Mouse (Mus musculus): ENCODE measurements at regions not wholly inside any gene's neighbourhood (a gene's known extent, or its start where the extent isn't known, plus 50 kb on each side); places are given as distances from the start of the nearest gene placed in this dataset.

- H3K9ac ChIP-seq = no peak overlapping the region
- H3K4me1 ChIP-seq = peaks cover 34% of the 10 kb centered on the region
- WGBS = 93% methylated on average over 3 of the region's 3 CpGs
- no peaks in the 10 kb centered on the region for H3K9me3 ChIP-seq (replicated peaks)
- no peak overlapping the region for H3K4me2 ChIP-seq
- no peak for ATAC-seq (replicated peaks; ENCODE audit: low FRiP score)
- H3K27ac ChIP-seq = no peak overlapping the region
- no peak overlapping the region for H3K4me3 ChIP-seq (replicated peaks)
- H3K36me3 ChIP-seq = no peaks in the 10 kb centered on the region
- no peaks in the 10 kb centered on the region for H3K27me3 ChIP-seq
Measured at GRCm38 (mm10) chr19:59590021-59590420, 131.8 kb downstream of the Emx2 start.

- H3K36me3 ChIP-seq = no peaks in the 10 kb centered on the region
- WGBS = 47% methylated on average over 3 of the region's 3 CpGs
- ATAC-seq (replicated peaks; ENCODE audit: low FRiP score) = 0 out of 2 replicates have a peak, but pooled peaks have one; percentile 31
- H3K9ac ChIP-seq = no peak overlapping the region
- H3K9me3 ChIP-seq (replicated peaks) = no peaks in the 10 kb centered on the region
- H3K4me1 ChIP-seq = peaks cover 29% of the 10 kb centered on the region
- H3K4me2 ChIP-seq = no peak overlapping the region
- H3K27ac ChIP-seq = peak overlapping the region; percentile 54
- H3K4me3 ChIP-seq (replicated peaks) = no peak overlapping the region
- H3K27me3 ChIP-seq = no peaks in the 10 kb centered on the region
Measured at GRCm38 (mm10) chr19:59592060-59592459, 133.9 kb downstream of the Emx2 start.

GRCm38 (mm10) chr19:59624288-59624795, 166.2 kb downstream of the Emx2 start:
- no peaks in the 10 kb centered on the region for H3K36me3 ChIP-seq
- no peak for ATAC-seq (replicated peaks; ENCODE audit: low FRiP score)
- H3K27me3 ChIP-seq = no peaks in the 10 kb centered on the region
- H3K27ac ChIP-seq = no peak overlapping the region
- H3K4me2 ChIP-seq = no peak overlapping the region
- no peak overlapping the region for H3K4me3 ChIP-seq (replicated peaks)
- H3K4me1 ChIP-seq = peaks cover 18% of the 10 kb centered on the region
- H3K9ac ChIP-seq = no peak overlapping the region
- 76% methylated on average over 6 of the region's 6 CpGs for WGBS
- H3K9me3 ChIP-seq (replicated peaks) = no peaks in the 10 kb centered on the region

DNA sequence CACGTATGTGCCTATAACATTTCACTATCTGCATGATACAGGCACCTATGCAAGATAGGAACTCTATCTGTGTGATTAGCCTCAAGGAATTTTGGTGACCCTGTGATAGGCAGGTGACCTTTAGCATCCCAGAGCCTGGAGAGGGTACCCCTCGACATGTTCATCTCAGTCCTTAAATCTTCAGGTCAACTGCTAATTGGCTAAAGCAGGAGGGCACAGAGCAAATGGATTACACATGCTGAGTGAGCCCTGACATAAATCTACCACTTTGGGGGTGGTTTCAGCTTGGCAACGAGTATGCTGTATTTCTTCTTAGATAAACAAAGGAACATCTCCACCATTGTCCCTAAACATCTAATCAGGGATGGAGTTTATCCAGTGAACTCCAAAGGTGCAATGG, 169.5 kb downstream of the Emx2 start:
- WGBS = 34% methylated on average over 3 of the region's 3 CpGs
- no peak overlapping the region for H3K4me2 ChIP-seq
- ATAC-seq (replicated peaks; ENCODE audit: low FRiP score) = no peak
- H3K36me3 ChIP-seq = no peaks in the 10 kb centered on the region
- no peaks in the 10 kb centered on the region for H3K9me3 ChIP-seq (replicated peaks)
- H3K27me3 ChIP-seq = no peaks in the 10 kb centered on the region
- H3K9ac ChIP-seq = no peak overlapping the region
- no peak overlapping the region for H3K4me3 ChIP-seq (replicated peaks)
- no peak overlapping the region for H3K27ac ChIP-seq
- H3K4me1 ChIP-seq = peaks cover 41% of the 10 kb centered on the region

DNA sequence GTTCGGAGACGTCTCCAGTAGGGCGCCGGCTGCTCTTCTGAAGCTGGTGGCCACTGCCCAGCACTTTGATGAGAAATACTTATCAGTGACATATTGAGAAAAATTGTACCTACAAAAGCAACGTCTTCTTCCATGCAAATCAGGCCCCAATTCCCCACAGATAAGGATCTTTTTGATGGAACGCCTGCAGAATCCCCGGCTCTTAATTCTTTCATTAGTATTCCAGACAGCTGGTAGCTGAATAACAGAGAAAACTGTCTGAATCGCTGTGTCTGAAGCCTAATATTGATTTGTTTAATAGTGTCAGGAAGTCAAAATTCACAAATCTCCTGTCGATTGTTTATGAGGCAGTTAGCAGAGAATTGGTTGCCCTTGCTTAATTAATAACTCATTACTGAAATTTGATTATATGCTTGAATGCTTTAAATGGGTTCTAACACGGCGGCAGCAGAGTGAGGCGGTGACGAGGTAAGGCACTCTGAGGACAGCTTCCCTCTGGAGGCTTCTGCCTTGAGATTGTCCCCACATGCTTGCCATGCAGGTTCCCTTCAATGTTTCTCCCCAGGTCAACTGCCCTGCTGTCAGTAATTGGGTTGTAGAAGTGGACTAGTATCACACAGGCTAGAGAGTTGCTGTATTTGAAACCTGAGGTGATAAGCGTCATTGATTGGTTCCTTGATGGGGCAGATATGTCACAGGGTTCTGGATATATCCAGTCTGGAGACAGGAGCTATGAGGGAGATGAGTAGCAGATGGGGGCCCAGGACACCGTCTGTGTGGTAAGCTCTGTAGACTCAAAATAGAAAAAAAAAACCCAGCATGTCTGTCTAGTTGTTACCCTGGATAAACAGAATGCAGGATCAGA, 170.4 kb downstream of the Emx2 start:
- Histone ChIP-seq H3K4me2 (0 out of 2 replicates have a peak overlapping the region, but pooled peaks have one; percentile 5), H3K9ac (no peak overlapping the region), H3K36me3 (no peaks in the 10 kb centered on the region), H3K4me3 (replicated peaks) (no peak overlapping the region), H3K4me1 (peaks cover 44% of the 10 kb centered on the region), H3K9me3 (replicated peaks) (no peaks in the 10 kb centered on the region), H3K27me3 (no peaks in the 10 kb centered on the region), H3K27ac (no peak overlapping the region; the same call in 1 of the 2 replicates)
- ATAC-seq (replicated peaks; ENCODE audit: low FRiP score) = no peak
- WGBS = 45% methylated on average over 15 of the region's 15 CpGs

GRCm38 (mm10) chr19:59629161-59629445, 170.9 kb downstream of the Emx2 start:
- no peak for ATAC-seq (replicated peaks; ENCODE audit: low FRiP score)
- H3K27ac ChIP-seq = no peak overlapping the region
- no peak overlapping the region for H3K4me3 ChIP-seq (replicated peaks)
- H3K36me3 ChIP-seq = no peaks in the 10 kb centered on the region
- no peaks in the 10 kb centered on the region for H3K27me3 ChIP-seq
- H3K4me1 ChIP-seq = peaks cover 44% of the 10 kb centered on the region
- H3K4me2 ChIP-seq = no peak overlapping the region
- 64% methylated on average over 2 of the region's 2 CpGs for WGBS
- no peak overlapping the region for H3K9ac ChIP-seq
- H3K9me3 ChIP-seq (replicated peaks) = no peaks in the 10 kb centered on the region

DNA sequence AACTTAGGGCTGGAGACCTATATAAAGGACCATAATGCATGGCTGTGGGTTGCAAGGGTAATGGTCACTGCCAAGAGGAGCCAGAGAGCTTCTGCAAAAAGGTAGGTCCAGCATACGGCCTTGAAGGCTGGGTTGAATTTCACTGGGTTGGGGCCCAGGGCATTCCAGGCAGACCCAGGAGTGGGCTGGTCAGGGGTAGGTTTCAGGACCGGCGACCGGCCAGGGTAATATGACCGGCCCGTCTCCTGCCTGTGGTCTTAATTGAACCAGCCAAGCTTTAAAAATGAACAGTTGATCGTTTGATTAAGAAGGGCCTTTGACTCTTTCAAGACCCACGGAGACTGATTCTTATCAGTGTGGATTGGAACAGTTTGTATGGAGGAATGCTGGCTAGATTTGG, 171.9 kb downstream of the Emx2 start:
- H3K36me3 ChIP-seq = no peaks in the 10 kb centered on the region
- peaks cover 44% of the 10 kb centered on the region for H3K4me1 ChIP-seq
- 38% methylated on average over 8 of the region's 8 CpGs for WGBS
- peak; percentile 83 for ATAC-seq (replicated peaks; ENCODE audit: low FRiP score)
- 0 out of 2 replicates have a peak overlapping the region, but pooled peaks have one; percentile 12 for H3K4me2 ChIP-seq
- H3K27me3 ChIP-seq = no peaks in the 10 kb centered on the region
- no peak overlapping the region for H3K4me3 ChIP-seq (replicated peaks)
- H3K9me3 ChIP-seq (replicated peaks) = no peaks in the 10 kb centered on the region
- H3K27ac ChIP-seq = peak overlapping the region; percentile 86
- H3K9ac ChIP-seq = no peak overlapping the region

DNA sequence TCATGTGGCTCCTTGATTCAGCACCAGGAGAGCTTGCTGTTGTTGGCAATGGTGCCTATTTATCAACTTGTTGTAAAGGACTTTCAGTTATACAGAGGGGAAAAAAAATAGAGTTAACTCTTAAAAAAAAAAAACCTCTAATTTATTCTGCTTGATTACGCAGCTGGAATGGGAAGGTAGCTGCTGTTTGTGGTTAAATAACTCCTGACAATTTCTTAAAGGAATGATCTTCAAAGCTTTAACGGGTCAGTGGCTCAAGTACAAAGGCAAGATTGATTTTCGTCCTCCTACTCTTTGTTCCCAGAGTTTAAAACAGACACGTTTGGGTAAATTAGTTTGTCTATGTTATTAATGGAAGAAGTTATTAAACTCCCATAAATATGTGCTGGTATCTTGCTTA, 172.5 kb downstream of the Emx2 start:
- ATAC-seq (replicated peaks; ENCODE audit: low FRiP score) = no peak
- H3K27ac ChIP-seq = peak overlapping the region; percentile 90

DNA sequence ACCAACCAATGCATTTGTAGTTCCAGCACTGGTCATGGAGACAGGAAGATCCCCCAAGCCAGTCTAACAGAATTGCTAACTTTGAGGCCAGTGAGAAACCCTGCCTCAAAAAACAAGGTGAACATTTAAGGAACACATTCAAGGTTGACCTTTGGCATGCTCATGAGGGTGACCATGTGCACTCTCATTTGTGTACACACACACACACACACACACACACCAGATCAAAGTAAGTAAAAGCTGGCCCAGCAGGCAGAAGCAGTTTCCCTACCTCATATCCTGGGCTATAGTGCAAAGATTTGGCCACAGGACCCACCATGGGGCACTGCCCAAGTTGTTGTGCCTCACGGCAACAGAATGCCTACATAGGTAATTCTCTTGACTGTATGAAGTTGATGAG, 173.4 kb downstream of the Emx2 start:
- H3K4me3 ChIP-seq (replicated peaks) = no peak overlapping the region
- peaks cover 53% of the 10 kb centered on the region for H3K4me1 ChIP-seq
- no peak overlapping the region for H3K4me2 ChIP-seq
- 61% methylated on average over 1 of the region's 1 CpGs for WGBS
- H3K9me3 ChIP-seq (replicated peaks) = no peaks in the 10 kb centered on the region
- no peaks in the 10 kb centered on the region for H3K36me3 ChIP-seq
- H3K27ac ChIP-seq = peak overlapping the region; percentile 90
- no peaks in the 10 kb centered on the region for H3K27me3 ChIP-seq
- ATAC-seq (replicated peaks; ENCODE audit: low FRiP score) = no peak
- H3K9ac ChIP-seq = no peak overlapping the region

More for the DNA sequence above, 172.5 kb downstream of the Emx2 start:
- H3K9ac ChIP-seq = no peak overlapping the region
- H3K27me3 ChIP-seq = no peaks in the 10 kb centered on the region
- no peaks in the 10 kb centered on the region for H3K36me3 ChIP-seq
- H3K4me2 ChIP-seq = 0 out of 2 replicates have a peak overlapping the region, but pooled peaks have one; percentile 12
- 18% methylated on average over 4 of the region's 4 CpGs for WGBS
- H3K4me3 ChIP-seq (replicated peaks) = no peak overlapping the region
- peaks cover 48% of the 10 kb centered on the region for H3K4me1 ChIP-seq
- no peaks in the 10 kb centered on the region for H3K9me3 ChIP-seq (replicated peaks)

DNA sequence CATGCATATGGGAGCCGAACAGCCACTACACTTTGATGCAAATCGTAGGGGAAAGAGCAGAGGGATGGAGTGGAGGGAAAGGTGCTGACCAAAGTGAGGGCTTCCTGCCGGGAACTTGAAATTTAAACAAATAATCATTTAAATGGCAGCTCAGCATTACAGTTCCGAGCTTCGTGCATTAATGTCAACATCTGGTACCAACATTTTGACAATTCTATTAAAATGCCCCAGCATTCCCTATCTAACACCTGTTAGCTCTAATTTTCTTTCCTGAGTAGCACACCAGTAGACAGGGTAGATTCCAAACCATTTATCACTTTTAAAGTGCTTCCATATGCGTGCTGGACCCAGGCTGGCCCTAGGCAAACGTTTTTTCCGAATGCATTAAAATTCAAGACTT, 178.1 kb downstream of the Emx2 start:
- Histone ChIP-seq H3K27me3 (no peaks in the 10 kb centered on the region), H3K4me3 (replicated peaks) (no peak overlapping the region), H3K4me2 (no peak overlapping the region), H3K4me1 (peaks cover 21% of the 10 kb centered on the region), H3K9ac (no peak overlapping the region), H3K9me3 (replicated peaks) (no peaks in the 10 kb centered on the region), H3K36me3 (no peaks in the 10 kb centered on the region), H3K27ac (no peak overlapping the region)
- ATAC-seq (replicated peaks; ENCODE audit: low FRiP score) = no peak
- WGBS = 45% methylated on average over 8 of the region's 8 CpGs

DNA sequence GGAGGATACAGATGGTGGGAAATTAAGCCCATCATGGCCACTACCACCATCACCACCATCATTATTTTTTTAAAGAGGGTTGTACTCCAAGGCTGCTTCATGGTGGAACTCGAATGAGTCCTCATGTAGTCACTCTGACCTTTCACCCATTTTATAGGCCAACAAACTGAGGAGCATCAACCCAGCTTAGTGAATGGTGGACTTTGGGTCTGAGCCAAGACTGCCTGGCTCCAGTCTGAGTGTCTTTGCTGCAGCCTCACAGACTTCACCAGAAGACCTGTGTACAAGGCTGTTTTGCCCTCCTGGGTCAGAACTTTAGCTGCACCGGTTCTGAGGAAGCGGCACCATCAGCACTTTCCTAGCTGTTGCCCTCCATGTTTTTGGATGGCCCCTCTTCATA, 184.4 kb downstream of the Emx2 start:
- Histone ChIP-seq H3K4me3 (replicated peaks) (no peak overlapping the region), H3K27me3 (no peaks in the 10 kb centered on the region), H3K36me3 (no peaks in the 10 kb centered on the region), H3K4me2 (no peak overlapping the region), H3K27ac (no peak overlapping the region), H3K4me1 (no peaks in the 10 kb centered on the region), H3K9me3 (replicated peaks) (no peaks in the 10 kb centered on the region), H3K9ac (no peak overlapping the region)
- WGBS = 74% methylated on average over 3 of the region's 3 CpGs
- no peak for ATAC-seq (replicated peaks; ENCODE audit: low FRiP score)

DNA sequence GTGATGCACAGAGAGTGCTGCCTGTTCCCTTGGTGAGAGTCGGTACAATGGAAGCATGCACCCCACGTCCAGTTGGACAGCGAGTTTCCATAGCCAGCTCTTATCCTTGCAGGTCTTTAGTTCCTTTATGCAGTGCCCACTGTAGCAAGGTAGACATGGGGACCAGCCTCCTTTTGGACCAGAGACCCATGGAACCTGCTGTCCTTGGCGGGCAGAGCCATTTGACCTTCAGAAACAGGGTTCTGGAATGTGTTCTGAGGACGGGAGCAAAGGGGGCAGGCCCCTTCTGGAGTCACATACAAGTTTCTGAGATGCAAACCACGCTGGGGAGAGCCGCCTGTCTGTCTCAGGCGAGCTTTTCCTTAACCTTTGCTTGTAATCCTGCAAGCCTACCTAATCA, 188.1 kb downstream of the Emx2 start:
- H3K9me3 ChIP-seq (replicated peaks) = no peaks in the 10 kb centered on the region

More for the DNA sequence above, 188.1 kb downstream of the Emx2 start:
- no peak overlapping the region for H3K4me3 ChIP-seq (replicated peaks)
- H3K9ac ChIP-seq = no peak overlapping the region
- H3K27ac ChIP-seq = no peak overlapping the region
- no peaks in the 10 kb centered on the region for H3K27me3 ChIP-seq
- ATAC-seq (replicated peaks; ENCODE audit: low FRiP score) = no peak
- 87% methylated on average over 8 of the region's 8 CpGs for WGBS
- H3K4me1 ChIP-seq = no peaks in the 10 kb centered on the region
- no peaks in the 10 kb centered on the region for H3K36me3 ChIP-seq
- no peak overlapping the region for H3K4me2 ChIP-seq

All from kidney, embryonic 15.5 days (tissue).